Mouse (Mus musculus) limb, embryonic 13.5 days (tissue): ENCODE results near the gene Ssxb6. TPM values are rescaled to one million over a fixed set of nuclear protein-coding genes. Genes with fewer than 3 reads are reported as not detected.
"Not testable (repeated sequence)": the region's sequence is repeated elsewhere in the genome, so short reads cannot be mapped to it uniquely, and the experiment has no call there.

ENCODE experiments used
- ATAC-seq: fragments of 200-750 bp; cut with Nextera tagmentation; 2 replicates; pipeline ENCODE4 v1.8.0; 2017; ENCODE audit warnings: low read depth, moderate number of reproducible peaks, moderate TSS enrichment; ENCODE audit not compliant: low FRiP score
- H3K27ac ChIP-seq: fragments of 300-500 bp; sonication (generic); 2 replicates; pipeline ENCODE4 v1.5.1; 2015; ENCODE audit warnings: inconsistent platforms, mild to moderate bottlenecking, moderate library complexity
- H3K27me3 ChIP-seq: fragments of 300-500 bp; sonication (generic); 2 replicates; pipeline ENCODE4 v1.6.1; 2015; ENCODE audit warnings: mild to moderate bottlenecking, inconsistent platforms
- H3K36me3 ChIP-seq: fragments of 300-500 bp; sonication (generic); 2 replicates; pipeline ENCODE4 v1.6.1; 2015; ENCODE audit warnings: inconsistent platforms, mild to moderate bottlenecking, moderate library complexity
- H3K4me1 ChIP-seq: fragments of 300-500 bp; sonication (generic); 2 replicates; pipeline ENCODE4 v1.6.1; 2015; ENCODE audit warnings: inconsistent platforms
- H3K4me2 ChIP-seq: fragments of 300-500 bp; sonication (generic); replicated peaks from 2 replicates; pipeline ENCODE4 v1.6.1; 2015; ENCODE audit warnings: inconsistent platforms, mild to moderate bottlenecking, moderate library complexity
- H3K4me3 ChIP-seq: fragments of 300-500 bp; sonication (generic); 2 replicates; pipeline ENCODE4 v1.5.1; 2015; ENCODE audit warnings: moderate library complexity, mild to moderate bottlenecking, inconsistent platforms
- H3K9ac ChIP-seq: fragments of 300-500 bp; sonication (generic); 2 replicates; pipeline ENCODE4 v1.6.1; 2015; ENCODE audit warnings: mild to moderate bottlenecking, inconsistent platforms
- H3K9me3 ChIP-seq: fragments of 300-500 bp; sonication (generic); 2 replicates; pipeline ENCODE4 v1.6.1; 2016; ENCODE audit warnings: inconsistent platforms
- WGBS: fragments of 180-500 bp; shearing (Covaris S2); methylation state at CpG from one replicate; pipeline ENCODE4 v1.1.7; 2015; 5-methylcytosine and 5-hydroxymethylcytosine counted together
- polyA plus RNA-seq: library from polyadenylated mRNA; unstranded; fragments of >200 nt; fragmentation: Nextera tagmentation; extraction: Ambion mirVana; gene quantifications from 2 replicates; pipeline ENCODE4 v1.2.1, GENCODE M21; 2015

Gene Ssxb6
- polyA plus RNA-seq, result not detected in 2 replicates

DNA sequence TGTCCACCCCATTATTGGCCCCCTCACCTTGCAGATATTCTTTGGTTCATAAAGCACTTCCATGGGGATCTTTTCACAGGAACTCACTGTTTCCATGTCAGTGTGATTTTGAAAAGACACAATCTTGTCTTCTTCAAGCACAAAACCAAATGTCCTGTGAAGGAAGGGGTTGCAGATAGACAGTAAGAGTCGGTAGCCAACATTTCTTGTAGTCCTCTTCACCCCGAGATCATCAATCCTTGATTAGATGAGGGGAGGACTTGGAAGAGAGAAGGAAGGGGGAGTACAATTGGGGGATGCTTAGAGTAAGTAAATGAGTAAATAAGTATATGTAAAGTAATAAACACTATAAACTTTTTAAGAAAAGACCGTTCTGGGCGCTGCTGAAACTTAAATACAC lies at the start of gene Ssxb6:
Ssxb6 (minus strand) TSS at position 101 of the 400 bp plus-strand sequence.
- WGBS, result 71% methylated on average over 4 of the region's 4 CpGs
- H3K27me3 ChIP-seq, H3K36me3 ChIP-seq, H3K27ac ChIP-seq, H3K4me2 ChIP-seq, ATAC-seq, H3K4me1 ChIP-seq, H3K4me3 ChIP-seq, H3K9ac ChIP-seq, H3K9me3 ChIP-seq: not testable (repeated sequence)

DNA sequence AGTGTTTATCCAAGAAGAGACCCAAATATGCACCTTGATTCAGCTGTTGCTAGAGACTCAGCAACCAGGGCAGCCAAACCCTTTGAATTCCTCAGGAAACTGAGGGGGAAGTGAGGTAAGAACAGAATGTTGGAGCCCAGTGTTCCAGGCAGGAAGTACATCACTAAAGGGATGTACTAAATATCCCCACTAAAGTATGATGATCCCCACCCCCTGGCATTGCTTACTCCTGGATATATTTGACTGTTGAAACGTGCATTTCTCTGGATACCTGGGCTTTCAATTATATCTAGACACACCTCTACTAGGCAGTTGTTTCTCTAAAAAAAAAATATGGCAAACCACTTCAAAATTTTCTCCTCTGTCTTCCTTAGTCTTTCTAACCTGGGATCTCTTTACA lies 43.7 kb upstream of the Ssxb6 start, which contains the start of gene Ssxb3:
Ssxb3 (minus strand) TSS at position 101 of the 400 bp plus-strand sequence.
- not testable (repeated sequence) for H3K9me3 ChIP-seq, ATAC-seq, H3K4me1 ChIP-seq, H3K27ac ChIP-seq, H3K36me3 ChIP-seq, H3K27me3 ChIP-seq, H3K4me3 ChIP-seq, H3K4me2 ChIP-seq, H3K9ac ChIP-seq
- 33% methylated on average over 1 of the region's 1 CpGs for WGBS

DNA sequence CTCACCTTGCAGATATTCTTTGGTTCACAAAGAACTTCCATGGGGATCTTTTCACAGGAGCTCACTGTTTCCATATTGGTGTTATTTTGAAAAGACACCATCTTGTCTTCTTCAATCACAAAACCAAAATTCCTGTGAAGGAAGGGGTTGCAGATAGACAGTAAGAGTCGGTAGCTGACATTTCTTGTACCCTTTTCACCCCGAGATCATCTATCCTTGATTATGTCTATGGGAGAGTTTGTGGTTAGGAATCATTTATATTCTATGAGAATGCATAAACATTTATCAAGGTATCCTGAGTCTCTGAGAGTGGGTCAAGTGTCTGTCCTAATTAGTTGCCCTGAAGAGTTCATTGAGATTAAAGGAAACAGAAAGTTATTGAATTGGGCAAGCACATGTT lies 23.2 kb downstream of the Ssxb6 start, which contains the start of gene Gm14459:
Gm14459 (minus strand) TSS at position 101 of the 400 bp plus-strand sequence.
- WGBS, result 82% methylated on average over 2 of the region's 2 CpGs

More for the DNA sequence above, 23.2 kb downstream of the Ssxb6 start, which contains the start of gene Gm14459:
- H3K9ac ChIP-seq, result no peak within 1 kb of the TSS
- no peak within 1 kb of the TSS for H3K4me3 ChIP-seq
- no peak within 1 kb of the TSS for H3K4me2 ChIP-seq
- no peak within 1 kb of the TSS for H3K27ac ChIP-seq
- no peaks in the 10 kb centered on the region for H3K9me3 ChIP-seq
- H3K4me1 ChIP-seq, result no peaks in the 10 kb centered on the region
- no peaks in the 10 kb centered on the region for H3K36me3 ChIP-seq
- no peaks in the 10 kb centered on the region for H3K27me3 ChIP-seq
- ATAC-seq, result no peak

Other genes starting within 250 kb of the Ssxb6 start
- gene Ssxb10, start 220.8 kb downstream of the Ssxb6 start, polyA plus RNA-seq, result not detected in 2 replicates
- not detected in 2 replicates for gene Ssxb9, start 181.3 kb downstream of the Ssxb6 start, polyA plus RNA-seq
- gene Ssxb1, start 134.9 kb downstream of the Ssxb6 start, polyA plus RNA-seq, result not detected in 2 replicates
- gene Ssxb2, start 86.5 kb downstream of the Ssxb6 start, polyA plus RNA-seq, result not detected in 2 replicates
- not detected in 2 replicates for gene Gm14459, start 23.3 kb downstream of the Ssxb6 start, polyA plus RNA-seq
- gene Ssxb3, start 43.6 kb upstream of the Ssxb6 start, polyA plus RNA-seq, result not detected in 2 replicates
- gene Ssxb8, start 142.6 kb upstream of the Ssxb6 start, polyA plus RNA-seq, result not detected in 2 replicates
- not detected in 2 replicates for gene Ssx9, start 200.2 kb upstream of the Ssxb6 start, polyA plus RNA-seq